Mouse (Mus musculus): ENCODE data around the gene Crim1. TPM values are rescaled to one million over a fixed set of nuclear protein-coding genes. Genes with fewer than 3 reads are reported as not detected.

Gene Crim1
- polyA plus RNA-seq, 1 experiment from 2014 or later = 8.4 TPM

GRCm38 (mm10) chr17:78374756-78375155 lies 174.7 kb downstream of the Crim1 start:
- Histone ChIP-seq H3K4me1 (replicated peaks; ENCODE audit: insufficient read depth, low read length) (no peaks in the 10 kb centered on the region), H3K36me3 (ENCODE audit: insufficient read depth, low read length) (peaks cover 30% of the 10 kb centered on the region), H3K9ac (ENCODE audit: low read depth, low read length) (no peak overlapping the region), H3K27me3 (ENCODE audit: insufficient read depth, low read length) (no peaks in the 10 kb centered on the region), H3K4me2 (ENCODE audit: low read length) (no peak overlapping the region), H3K4me3 (replicated peaks; ENCODE audit: low read depth, low read length) (no peak overlapping the region), H3K9me3 (replicated peaks; ENCODE audit: low read length) (no peaks in the 10 kb centered on the region), H3K27ac (0 out of 2 replicates have a peak overlapping the region, but pooled peaks have one; percentile 2)
- ATAC-seq (replicated peaks; ENCODE audit: low FRiP score, low read depth) (no peak), DNase-seq (ENCODE audit: low spot score) (no peak)
- WGBS = 56% methylated on average over 10 of the region's 10 CpGs
- no peak for TF ChIP-seq CTCF (IDR thresholded peaks at IDR 0.05; ENCODE audit: low read depth)

GRCm38 (mm10) chr17:78376587-78376986 lies 176.5 kb downstream of the Crim1 start:
- no peak for TF ChIP-seq CTCF (IDR thresholded peaks at IDR 0.05; ENCODE audit: low read depth)
- H3K36me3 ChIP-seq (ENCODE audit: insufficient read depth, low read length) = peaks cover 24% of the 10 kb centered on the region
- no peaks in the 10 kb centered on the region for H3K4me1 ChIP-seq (replicated peaks; ENCODE audit: insufficient read depth, low read length)
- DNase-seq (ENCODE audit: low spot score) = no peak
- no peak overlapping the region for H3K9ac ChIP-seq (ENCODE audit: low read depth, low read length)
- ATAC-seq (replicated peaks; ENCODE audit: low FRiP score, low read depth) = no peak
- H3K27me3 ChIP-seq (ENCODE audit: insufficient read depth, low read length) = no peaks in the 10 kb centered on the region
- H3K4me2 ChIP-seq (ENCODE audit: low read length) = no peak overlapping the region
- no peak overlapping the region for H3K4me3 ChIP-seq (replicated peaks; ENCODE audit: low read depth, low read length)
- no peak overlapping the region for H3K27ac ChIP-seq
- 74% methylated on average over 8 of the region's 8 CpGs for WGBS
- H3K9me3 ChIP-seq (replicated peaks; ENCODE audit: low read length) = no peaks in the 10 kb centered on the region

GRCm38 (mm10) chr17:78379079-78379729 lies 179.2 kb downstream of the Crim1 start:
- DNase-seq (ENCODE audit: low spot score) (peak; percentile 49), ATAC-seq (replicated peaks; ENCODE audit: low FRiP score, low read depth) (peak; percentile 53; the same call in 1 of the 2 replicates)
- Histone ChIP-seq H3K4me2 (ENCODE audit: low read length) (no peak overlapping the region), H3K27ac (no peak overlapping the region), H3K27me3 (ENCODE audit: insufficient read depth, low read length) (no peaks in the 10 kb centered on the region), H3K9ac (ENCODE audit: low read depth, low read length) (no peak overlapping the region), H3K36me3 (ENCODE audit: insufficient read depth, low read length) (peaks cover 12% of the 10 kb centered on the region), H3K4me1 (replicated peaks; ENCODE audit: insufficient read depth, low read length) (no peaks in the 10 kb centered on the region), H3K9me3 (replicated peaks; ENCODE audit: low read length) (no peaks in the 10 kb centered on the region), H3K4me3 (replicated peaks; ENCODE audit: low read depth, low read length) (no peak overlapping the region)
- 41% methylated on average over 8 of the region's 8 CpGs for WGBS
- TF ChIP-seq CTCF (IDR thresholded peaks at IDR 0.05; ENCODE audit: low read depth) = no peak

GRCm38 (mm10) chr17:78379730-78380245 lies 179.7 kb downstream of the Crim1 start:
- Histone ChIP-seq H3K27me3 (ENCODE audit: insufficient read depth, low read length) (no peaks in the 10 kb centered on the region), H3K4me2 (ENCODE audit: low read length) (no peak overlapping the region), H3K9me3 (replicated peaks; ENCODE audit: low read length) (no peaks in the 10 kb centered on the region), H3K36me3 (ENCODE audit: insufficient read depth, low read length) (peaks cover 12% of the 10 kb centered on the region), H3K27ac (no peak overlapping the region), H3K9ac (ENCODE audit: low read depth, low read length) (no peak overlapping the region), H3K4me1 (replicated peaks; ENCODE audit: insufficient read depth, low read length) (no peaks in the 10 kb centered on the region), H3K4me3 (replicated peaks; ENCODE audit: low read depth, low read length) (no peak overlapping the region)
- no peak for DNase-seq (ENCODE audit: low spot score)
- TF ChIP-seq CTCF (IDR thresholded peaks at IDR 0.05; ENCODE audit: low read depth) = no peak
- 56% methylated on average over 11 of the region's 11 CpGs for WGBS
- ATAC-seq (replicated peaks; ENCODE audit: low FRiP score, low read depth) = 0 out of 2 replicates have a peak, but pooled peaks have one; percentile 26

- Histone ChIP-seq H3K4me2 (ENCODE audit: low read length) (no peak overlapping the region), H3K4me1 (replicated peaks; ENCODE audit: insufficient read depth, low read length) (no peaks in the 10 kb centered on the region), H3K36me3 (ENCODE audit: insufficient read depth, low read length) (peaks cover 12% of the 10 kb centered on the region), H3K4me3 (replicated peaks; ENCODE audit: low read depth, low read length) (no peak overlapping the region), H3K9ac (ENCODE audit: low read depth, low read length) (no peak overlapping the region), H3K27me3 (ENCODE audit: insufficient read depth, low read length) (no peaks in the 10 kb centered on the region), H3K9me3 (replicated peaks; ENCODE audit: low read length) (no peaks in the 10 kb centered on the region), H3K27ac (no peak overlapping the region)
- WGBS = 92% methylated on average over 3 of the region's 3 CpGs
- DNase-seq (ENCODE audit: low spot score) (no peak), ATAC-seq (replicated peaks; ENCODE audit: low FRiP score, low read depth) (no peak)
- no peak for TF ChIP-seq CTCF (IDR thresholded peaks at IDR 0.05; ENCODE audit: low read depth)
Measured at GRCm38 (mm10) chr17:78382321-78382720, 182.3 kb downstream of the Crim1 start.

- DNase-seq (ENCODE audit: low spot score) = no peak
- H3K9me3 ChIP-seq (replicated peaks; ENCODE audit: low read length) = no peaks in the 10 kb centered on the region
- TF ChIP-seq CTCF (IDR thresholded peaks at IDR 0.05; ENCODE audit: low read depth) = no peak
- H3K27me3 ChIP-seq (ENCODE audit: insufficient read depth, low read length) = no peaks in the 10 kb centered on the region
- H3K4me3 ChIP-seq (replicated peaks; ENCODE audit: low read depth, low read length) = no peak overlapping the region
- no peak overlapping the region for H3K4me2 ChIP-seq (ENCODE audit: low read length)
- no peaks in the 10 kb centered on the region for H3K36me3 ChIP-seq (ENCODE audit: insufficient read depth, low read length)
- no peak overlapping the region for H3K9ac ChIP-seq (ENCODE audit: low read depth, low read length)
- no peaks in the 10 kb centered on the region for H3K4me1 ChIP-seq (replicated peaks; ENCODE audit: insufficient read depth, low read length)
- ATAC-seq (replicated peaks; ENCODE audit: low FRiP score, low read depth) = no peak; the same call in 1 of the 2 replicates
- 73% methylated on average over 9 of the region's 9 CpGs for WGBS
- H3K27ac ChIP-seq = 0 out of 2 replicates have a peak overlapping the region, but pooled peaks have one; percentile 22
Measured at GRCm38 (mm10) chr17:78387665-78388064, 187.6 kb downstream of the Crim1 start.

All from kidney, postnatal 0 days (tissue).